Mouse (Mus musculus): Measurements from ENCODE around the gene Ildr2. TPM values are rescaled to one million over a fixed set of nuclear protein-coding genes. Genes with fewer than 3 reads are reported as not detected.

Gene Ildr2
- polyA plus RNA-seq, 1 experiment from 2014 or later = 0.11 TPM

GRCm38 (mm10) chr1:166346906-166347305 lies 93.0 kb downstream of the Ildr2 start:
- Histone ChIP-seq H3K9me3 (no peaks in the 10 kb centered on the region), H3K27me3 (no peaks in the 10 kb centered on the region), H3K4me3 (no peak overlapping the region), H3K4me2 (replicated peaks) (no peak overlapping the region), H3K4me1 (peaks cover 14% of the 10 kb centered on the region), H3K27ac (no peak overlapping the region), H3K9ac (no peak overlapping the region), H3K36me3 (no peaks in the 10 kb centered on the region)
- no peak for ATAC-seq (ENCODE audit: low FRiP score, low read depth)
- WGBS = 85% methylated on average over 3 of the region's 3 CpGs

- 30% methylated on average over 3 of the region's 3 CpGs for WGBS
- no peak overlapping the region for H3K27ac ChIP-seq
Observed at GRCm38 (mm10) chr1:166349341-166349740, 95.4 kb downstream of the Ildr2 start.

GRCm38 (mm10) chr1:166349751-166350150 lies 95.8 kb downstream of the Ildr2 start:
- Histone ChIP-seq H3K4me1 (peaks cover 9% of the 10 kb centered on the region), H3K4me3 (no peak overlapping the region), H3K36me3 (no peaks in the 10 kb centered on the region), H3K27ac (no peak overlapping the region), H3K4me2 (replicated peaks) (0 out of 2 replicates have a peak overlapping the region, but pooled peaks have one; percentile 23), H3K9me3 (no peaks in the 10 kb centered on the region), H3K27me3 (no peaks in the 10 kb centered on the region), H3K9ac (no peak overlapping the region)
- WGBS = 28% methylated on average over 11 of the region's 11 CpGs
- ATAC-seq (ENCODE audit: low FRiP score, low read depth) = peak; percentile 71; the same call in 1 of the 2 replicates

More at GRCm38 (mm10) chr1:166349341-166349740, 95.4 kb downstream of the Ildr2 start:
- H3K9me3 ChIP-seq = no peaks in the 10 kb centered on the region
- no peaks in the 10 kb centered on the region for H3K36me3 ChIP-seq
- 0 out of 2 replicates have a peak overlapping the region, but pooled peaks have one; percentile 23 for H3K4me2 ChIP-seq (replicated peaks)
- no peak overlapping the region for H3K4me3 ChIP-seq
- H3K27me3 ChIP-seq = no peaks in the 10 kb centered on the region
- H3K4me1 ChIP-seq = peaks cover 12% of the 10 kb centered on the region
- peak; percentile 64; the same call in 1 of the 2 replicates for ATAC-seq (ENCODE audit: low FRiP score, low read depth)
- no peak overlapping the region for H3K9ac ChIP-seq

- H3K9me3 ChIP-seq = no peaks in the 10 kb centered on the region
- no peaks in the 10 kb centered on the region for H3K36me3 ChIP-seq
- H3K27ac ChIP-seq = no peak overlapping the region
- H3K9ac ChIP-seq = no peak overlapping the region
- WGBS = 20% methylated on average over 14 of the region's 14 CpGs
- H3K4me3 ChIP-seq = no peak overlapping the region
- no peaks in the 10 kb centered on the region for H3K27me3 ChIP-seq
- H3K4me2 ChIP-seq (replicated peaks) = no peak overlapping the region
- no peaks in the 10 kb centered on the region for H3K4me1 ChIP-seq
- ATAC-seq (ENCODE audit: low FRiP score, low read depth) = peak; percentile 80; the same call in 1 of the 2 replicates
Observed at GRCm38 (mm10) chr1:166360157-166360855, 106.4 kb downstream of the Ildr2 start.

- no peak overlapping the region for H3K9ac ChIP-seq
- no peaks in the 10 kb centered on the region for H3K36me3 ChIP-seq
- H3K27ac ChIP-seq = no peak overlapping the region
- H3K4me3 ChIP-seq = no peak overlapping the region
- H3K4me1 ChIP-seq = no peaks in the 10 kb centered on the region
- H3K27me3 ChIP-seq = no peaks in the 10 kb centered on the region
- no peaks in the 10 kb centered on the region for H3K9me3 ChIP-seq
- WGBS = 51% methylated on average over 5 of the region's 5 CpGs
- no peak overlapping the region for H3K4me2 ChIP-seq (replicated peaks)
- ATAC-seq (ENCODE audit: low FRiP score, low read depth) = no peak
Observed at GRCm38 (mm10) chr1:166360896-166361295, 107.0 kb downstream of the Ildr2 start.

GRCm38 (mm10) chr1:166361842-166362241 lies 107.9 kb downstream of the Ildr2 start:
- no peaks in the 10 kb centered on the region for H3K9me3 ChIP-seq
- H3K4me2 ChIP-seq (replicated peaks) = no peak overlapping the region
- H3K36me3 ChIP-seq = no peaks in the 10 kb centered on the region
- 71% methylated on average over 3 of the region's 3 CpGs for WGBS
- H3K4me3 ChIP-seq = no peak overlapping the region
- no peaks in the 10 kb centered on the region for H3K27me3 ChIP-seq
- H3K9ac ChIP-seq = no peak overlapping the region
- no peaks in the 10 kb centered on the region for H3K4me1 ChIP-seq
- no peak for ATAC-seq (ENCODE audit: low FRiP score, low read depth)
- H3K27ac ChIP-seq = no peak overlapping the region

GRCm38 (mm10) chr1:166362659-166363058 lies 108.7 kb downstream of the Ildr2 start:
- Histone ChIP-seq H3K9me3 (no peaks in the 10 kb centered on the region), H3K4me2 (replicated peaks) (no peak overlapping the region), H3K36me3 (no peaks in the 10 kb centered on the region), H3K9ac (no peak overlapping the region), H3K4me1 (no peaks in the 10 kb centered on the region), H3K27ac (no peak overlapping the region), H3K4me3 (no peak overlapping the region), H3K27me3 (no peaks in the 10 kb centered on the region)
- WGBS = 64% methylated on average over 3 of the region's 3 CpGs
- no peak for ATAC-seq (ENCODE audit: low FRiP score, low read depth)

- Histone ChIP-seq H3K9me3 (no peaks in the 10 kb centered on the region), H3K4me3 (no peak overlapping the region), H3K4me2 (replicated peaks) (no peak overlapping the region), H3K27me3 (no peaks in the 10 kb centered on the region), H3K4me1 (no peaks in the 10 kb centered on the region), H3K27ac (no peak overlapping the region), H3K9ac (no peak overlapping the region), H3K36me3 (no peaks in the 10 kb centered on the region)
- ATAC-seq (ENCODE audit: low FRiP score, low read depth) = no peak
Observed at GRCm38 (mm10) chr1:166363122-166363521, 109.2 kb downstream of the Ildr2 start.

Other genes with a start within 250 kb of the Ildr2 start
- gene Dusp27, start 126.2 kb upstream of the Ildr2 start, polyA plus RNA-seq (2015; fragmentation: Nextera tagmentation; extraction: Ambion mirVana) = 6.1 and 6.4 TPM in 2 replicates
- 0.51 and 0.65 TPM in 2 replicates for gene Gpa33, start 123.9 kb upstream of the Ildr2 start, polyA plus RNA-seq (2015; fragmentation: Nextera tagmentation; extraction: Ambion mirVana)
- gene Mael, start 15.4 kb upstream of the Ildr2 start, polyA plus RNA-seq (2015; fragmentation: Nextera tagmentation; extraction: Ambion mirVana) = 0.18 TPM in 1 of 2 replicates, not detected in the other
- 61.1 and 65.5 TPM in 2 replicates for gene Tada1, start 125.0 kb downstream of the Ildr2 start, polyA plus RNA-seq (2015; fragmentation: Nextera tagmentation; extraction: Ambion mirVana)
- 20.5 and 24.6 TPM in 2 replicates for gene Pogk, start 155.7 kb downstream of the Ildr2 start, polyA plus RNA-seq (2015; fragmentation: Nextera tagmentation; extraction: Ambion mirVana)
- gene Gm4846, start 243.4 kb downstream of the Ildr2 start, polyA plus RNA-seq (2015; fragmentation: Nextera tagmentation; extraction: Ambion mirVana) = not detected in 2 replicates